Mouse (Mus musculus) adrenal gland, postnatal 36 days (tissue): ENCODE measurements around the gene Notum. TPM values are rescaled to one million over a fixed set of nuclear protein-coding genes. Genes with fewer than 3 reads are reported as not detected.
"Not testable (repeated sequence)": the region's sequence is repeated elsewhere in the genome, so short reads cannot be mapped to it uniquely, and the experiment has no call there.

ENCODE experiments used
- DNase-seq, 2 experiments: peaks; one replicate each; pipeline ENCODE4 v3.0.0; 2021; ENCODE audit warnings: mixed read lengths in 1 of 2
- total RNA-seq, 2 experiments: library from RNA; stranded (reverse); gene quantifications; 2 replicates each; pipeline ENCODE4 v1.2.3; 2021

Notum gene
- total RNA-seq, 2 experiments from 2014 or later = 8.5 to 9.8 TPM

DNA sequence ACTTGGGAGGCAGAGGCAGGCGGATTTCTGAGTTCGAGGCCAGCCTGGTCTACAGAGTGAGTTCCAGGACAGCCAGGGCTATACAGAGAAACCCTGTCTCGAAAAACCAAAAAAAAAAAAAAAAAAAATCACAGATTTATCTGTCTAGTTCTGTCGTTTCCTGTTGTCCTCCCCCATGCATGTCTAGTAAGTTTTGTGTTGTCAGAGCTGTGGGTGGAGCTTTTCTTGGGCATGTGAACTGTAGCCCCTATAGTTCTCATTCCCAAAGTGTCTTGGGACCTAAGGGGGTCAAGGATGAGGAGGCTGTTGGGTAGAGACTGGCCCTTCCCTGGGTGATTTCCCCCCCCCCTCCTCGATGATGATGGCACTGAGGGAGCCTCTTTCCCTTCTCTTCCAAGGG is 14.9 kb upstream of the Notum start:
- not testable (repeated sequence) for DNase-seq

DNA sequence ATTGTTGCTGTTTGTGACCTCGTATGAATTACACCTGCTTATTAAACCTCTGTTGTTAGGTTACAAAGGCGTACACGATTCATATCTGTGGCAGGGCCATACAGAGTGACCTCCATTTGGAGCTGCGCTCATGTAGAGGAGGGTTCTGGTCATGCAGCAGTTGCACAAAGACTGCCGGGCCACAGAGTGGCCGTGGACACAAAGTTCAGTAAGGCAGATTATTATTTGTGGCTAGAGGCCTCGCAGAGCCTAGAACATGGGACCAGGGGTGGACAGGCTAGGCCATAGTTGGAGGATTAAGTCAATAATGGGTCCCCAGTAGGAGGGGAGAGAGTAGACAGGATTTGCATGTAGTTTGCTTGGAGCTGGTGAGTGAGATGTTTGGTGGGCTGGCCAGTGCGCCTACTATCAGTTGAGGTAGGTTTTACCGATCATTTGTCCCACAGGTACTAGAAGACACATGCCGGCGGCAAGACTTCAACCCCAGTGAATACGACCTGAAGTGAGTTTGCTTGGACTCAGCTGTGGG is 12.7 kb upstream of the Notum start:
- DNase-seq = no peak

- peak; percentile 98 to 100 for DNase-seq
Observed at GRCm38 (mm10) chr11:120672687-120673593, 12.0 kb upstream of the Notum start, which contains the start of gene Aspscr1. Gene Aspscr1, plus strand, starts transcription at chr11:120672973.

- no peak for DNase-seq
Observed at GRCm38 (mm10) chr11:120666617-120667016, 5.6 kb upstream of the Notum start.

DNA sequence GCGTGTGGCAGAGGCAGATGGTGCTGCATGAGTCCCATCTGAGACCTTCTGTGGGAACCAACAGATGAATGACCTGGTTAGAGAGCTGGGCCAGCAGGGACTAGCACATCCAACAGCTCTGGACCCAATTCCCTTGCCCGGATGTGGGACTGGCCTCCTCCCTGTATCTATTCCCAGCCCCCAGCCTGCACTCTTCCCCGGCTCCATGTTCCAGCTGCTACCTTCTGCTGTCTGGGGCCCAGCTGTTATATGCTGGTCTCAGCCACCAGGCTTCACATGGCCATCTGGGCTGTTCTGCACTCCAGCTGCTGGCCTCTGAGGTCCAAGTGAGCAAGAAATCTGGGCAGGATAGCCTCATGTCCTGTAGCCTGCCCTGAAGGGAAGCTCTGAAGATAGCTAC is 4.4 kb upstream of the Notum start:
- DNase-seq = no peak

DNA sequence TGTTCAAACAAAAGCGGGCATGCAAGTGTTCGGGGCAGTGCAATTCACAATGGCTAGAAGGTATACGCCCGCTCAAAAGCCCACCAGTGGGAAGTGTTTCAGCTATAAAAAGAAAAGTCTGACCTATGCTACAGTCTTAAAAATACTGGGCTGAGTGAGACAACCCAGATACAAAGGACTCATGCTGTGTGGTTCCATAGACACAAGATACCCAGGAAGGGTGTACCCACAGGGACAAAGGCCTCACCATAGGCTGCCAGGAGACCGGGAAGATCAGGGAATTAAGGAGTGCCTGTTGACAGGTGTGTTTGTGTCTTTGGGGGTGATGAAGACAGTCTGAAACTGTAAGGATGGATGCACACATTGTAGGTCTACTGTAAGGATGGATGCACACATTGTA is 2.7 kb upstream of the Notum start:
- DNase-seq = no peak

DNA sequence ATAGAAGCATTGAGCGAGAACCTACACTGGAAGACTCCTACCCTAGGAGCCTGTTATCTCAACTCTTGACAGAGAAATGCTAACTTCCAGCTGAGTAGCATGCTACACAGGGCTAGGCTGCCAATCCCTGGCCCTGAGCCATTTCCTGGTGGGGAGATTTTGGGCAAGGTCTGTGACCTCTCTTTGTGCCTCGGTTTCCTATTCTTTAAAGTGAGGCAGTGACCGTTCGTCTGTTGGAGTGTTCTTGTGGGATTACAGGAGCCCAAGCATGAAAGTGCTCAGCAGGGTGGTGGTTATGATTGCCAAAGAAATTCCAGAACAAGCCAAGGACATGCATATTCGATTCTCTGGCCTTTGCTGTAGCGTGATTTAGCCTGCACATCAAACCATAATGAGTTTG is 1.8 kb upstream of the Notum start:
- DNase-seq = peak in 1 of 2 experiments; percentile 26

- peak; percentile 50 to 70 for DNase-seq
Observed at GRCm38 (mm10) chr11:120660301-120661075, 487 bp downstream of the Notum start.

DNA sequence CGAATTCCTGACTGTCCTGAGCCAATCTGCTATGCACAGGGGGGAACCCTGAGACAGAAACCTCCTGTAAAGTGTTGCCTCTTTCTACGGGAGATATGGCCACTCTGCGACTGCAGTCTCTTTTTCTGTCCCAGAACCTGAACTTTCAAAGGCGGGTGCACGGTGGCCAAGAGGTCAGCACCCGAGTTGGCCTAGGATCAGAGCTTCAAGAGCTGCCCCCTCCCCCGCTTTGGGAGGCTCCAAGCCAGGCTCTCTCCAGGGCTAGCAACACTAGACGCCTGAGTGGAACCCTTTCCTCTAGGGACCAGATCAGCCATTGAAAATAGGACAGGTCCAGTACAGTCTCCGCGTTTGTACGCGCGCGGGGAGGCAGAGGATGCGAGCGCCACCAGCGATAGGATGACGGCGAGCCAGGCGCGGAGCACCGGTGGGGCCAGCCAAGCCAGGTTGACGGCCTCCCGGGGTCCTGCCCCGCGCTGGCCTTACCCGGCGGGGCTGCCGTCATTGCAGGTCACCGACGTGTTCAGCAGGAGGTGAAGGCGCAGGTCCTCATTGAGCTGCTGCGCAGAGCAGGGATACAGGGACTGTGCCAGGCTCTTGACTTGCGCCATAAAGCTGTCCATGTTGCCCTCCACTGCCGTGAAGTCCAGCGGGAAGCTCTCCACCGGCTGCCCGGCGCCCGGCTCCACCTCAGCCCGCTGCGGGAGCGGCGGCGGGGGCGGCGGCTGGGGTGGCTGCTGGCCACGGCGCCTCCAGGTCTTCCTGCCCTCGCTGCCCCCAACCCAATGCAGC is 1.3 kb downstream of the Notum start:
- peak; percentile 23 to 35 for DNase-seq

DNA sequence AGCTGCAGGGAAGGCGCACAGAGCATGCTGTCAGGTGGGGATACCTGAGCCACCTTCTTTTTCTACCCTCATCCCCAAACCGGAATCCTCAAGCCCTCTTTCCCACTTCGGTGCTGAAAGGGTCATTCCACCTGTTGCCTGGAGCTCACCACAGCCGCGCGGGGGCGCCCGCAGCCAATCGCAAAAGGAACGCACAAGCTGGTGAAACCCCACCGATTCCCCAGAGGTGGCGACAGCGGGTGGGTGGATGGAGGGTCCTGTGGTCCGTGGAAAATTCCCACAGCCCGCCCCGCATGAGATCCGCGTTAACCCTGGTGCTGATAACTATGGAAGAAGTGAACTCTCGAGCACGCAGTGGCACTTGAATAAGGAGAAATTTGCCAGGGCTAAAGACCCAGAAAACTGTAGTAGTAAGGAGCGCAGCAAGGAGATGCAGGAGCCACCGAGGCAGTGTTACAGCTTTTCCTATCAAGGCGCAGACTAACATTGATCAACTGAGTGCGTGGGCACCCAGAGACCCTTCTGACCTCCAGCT is 2.0 kb downstream of the Notum start:
- DNase-seq = peak; percentile 90 to 95

DNA sequence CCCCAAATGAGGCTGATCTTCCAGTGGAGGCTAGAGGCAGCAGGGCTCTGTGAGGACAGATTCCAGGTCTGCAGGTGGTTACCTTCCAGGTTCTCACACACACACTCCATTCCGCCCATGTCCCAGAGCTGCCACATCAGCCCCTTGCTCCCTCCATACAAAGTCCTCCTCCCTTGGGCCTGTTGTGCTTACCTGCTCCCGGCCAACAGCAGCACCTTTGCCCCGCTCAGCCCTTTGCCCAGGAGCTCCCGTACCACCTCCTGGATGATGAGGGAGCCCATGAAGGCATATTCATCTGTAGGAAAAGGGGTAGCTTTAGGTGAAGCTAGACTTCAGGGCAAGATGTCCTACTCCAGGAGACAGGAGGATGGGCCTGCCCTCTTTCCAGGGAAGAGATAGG is 3.7 kb downstream of the Notum start:
- no peak for DNase-seq

- no peak for DNase-seq
Observed at GRCm38 (mm10) chr11:120654741-120655140, 6.2 kb downstream of the Notum start.

GRCm38 (mm10) chr11:120651872-120652271 is 9.1 kb downstream of the Notum start:
- no peak for DNase-seq

DNA sequence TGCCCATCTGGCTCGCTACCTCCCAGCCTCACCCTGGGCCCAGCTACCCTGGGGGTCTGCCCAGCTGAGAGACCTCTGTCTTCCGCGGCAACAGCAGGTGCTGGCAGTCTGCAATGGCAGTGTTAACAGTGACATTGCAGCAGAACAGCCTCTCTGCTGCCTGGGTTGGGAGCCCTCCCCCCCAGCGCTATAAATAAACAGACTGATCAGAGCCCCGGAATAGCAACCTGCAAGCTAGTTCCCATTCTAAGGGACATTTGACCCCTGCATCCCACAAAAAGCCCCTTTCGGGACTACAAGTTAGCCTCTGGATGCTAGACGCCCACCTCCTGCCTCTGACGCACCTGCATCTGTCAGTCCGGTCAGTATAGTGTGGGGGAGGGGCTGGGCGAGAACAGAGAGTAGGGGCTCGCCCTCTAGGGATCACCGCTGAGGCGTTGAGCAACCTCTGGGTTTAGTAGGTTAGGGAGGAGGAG is 12.9 kb downstream of the Notum start, which contains the start of gene Myadml2:
TSS of gene Myadml2 (minus strand) at position 158 of the 476 bp plus-strand sequence.
- peak in 1 of 2 experiments; percentile 38 for DNase-seq

DNA sequence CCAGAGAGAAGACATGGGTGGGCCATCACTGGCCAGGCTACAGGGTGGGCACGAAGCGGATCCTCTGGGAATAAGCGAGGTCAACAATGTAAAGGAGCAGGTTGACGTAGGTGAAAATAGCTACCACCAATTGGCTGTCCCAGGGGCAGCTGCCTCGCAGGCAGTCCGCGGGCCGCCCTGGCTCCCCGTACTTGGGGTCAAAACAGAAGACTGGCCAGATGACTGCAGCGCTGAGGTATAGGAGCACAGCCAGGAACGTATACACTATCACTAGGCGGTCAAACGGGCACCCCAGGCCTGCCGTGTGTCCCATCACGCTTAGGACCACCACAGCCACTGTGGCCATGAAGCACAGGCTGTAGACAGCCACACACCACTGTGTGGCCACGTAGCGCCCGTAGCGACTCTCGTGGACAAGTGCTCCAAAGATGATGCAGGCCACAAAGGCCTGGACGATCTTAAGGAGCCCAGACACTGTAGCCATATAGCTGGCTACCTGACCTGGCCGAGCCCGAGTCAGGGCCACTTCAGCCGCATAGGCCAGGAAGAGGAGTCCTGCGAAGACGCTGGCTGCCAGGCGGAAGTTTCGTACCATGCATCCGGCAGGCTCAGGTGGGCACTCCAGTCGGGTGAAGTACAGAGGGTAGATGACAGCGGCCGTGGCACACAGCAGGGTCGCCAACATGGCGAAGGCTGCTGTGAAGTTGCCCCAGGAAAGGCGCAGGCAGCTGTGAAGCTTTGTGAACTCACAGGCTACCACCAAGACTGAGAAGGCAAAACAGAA is 13.7 kb downstream of the Notum start:
- DNase-seq = no peak

GRCm38 (mm10) chr11:120643601-120643987 is 17.4 kb downstream of the Notum start, which contains the start of gene Pycr1:
Gene Pycr1, minus strand, starts transcription at chr11:120643769.
- DNase-seq = peak; percentile 96

DNA sequence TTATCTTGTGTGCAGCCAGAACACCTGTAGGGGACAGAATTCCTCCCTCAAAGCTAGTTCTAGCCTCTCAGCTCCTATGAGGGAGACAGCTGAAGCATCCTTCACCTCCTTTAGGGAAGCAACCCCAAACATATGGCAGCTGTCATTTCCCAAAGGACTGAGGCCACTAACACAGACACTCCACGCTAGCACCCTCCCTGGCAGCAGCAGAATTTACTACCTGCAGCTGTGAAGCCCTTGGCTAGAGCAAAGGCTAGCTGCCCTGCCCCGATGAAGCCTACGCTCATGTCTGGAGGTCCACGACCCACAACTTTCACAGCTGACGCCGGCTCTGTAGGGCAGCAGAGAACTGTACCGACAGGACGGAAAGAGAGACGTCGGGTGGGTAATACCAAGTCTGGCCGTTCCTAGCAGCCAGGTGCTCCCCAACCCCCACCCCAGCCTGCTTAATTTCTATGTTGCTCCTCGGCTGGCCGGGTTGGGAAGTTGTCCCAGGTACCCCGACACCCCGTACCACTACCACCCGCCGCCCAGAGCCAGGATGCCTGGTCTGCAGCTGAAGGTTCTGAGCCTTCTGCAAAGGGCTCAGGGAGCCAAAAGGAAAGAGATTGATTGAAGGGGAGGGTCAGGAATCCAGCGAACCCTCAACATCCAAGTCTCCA is 17.9 kb downstream of the Notum start:
- DNase-seq = peak in 1 of 2 experiments; percentile 29

DNA sequence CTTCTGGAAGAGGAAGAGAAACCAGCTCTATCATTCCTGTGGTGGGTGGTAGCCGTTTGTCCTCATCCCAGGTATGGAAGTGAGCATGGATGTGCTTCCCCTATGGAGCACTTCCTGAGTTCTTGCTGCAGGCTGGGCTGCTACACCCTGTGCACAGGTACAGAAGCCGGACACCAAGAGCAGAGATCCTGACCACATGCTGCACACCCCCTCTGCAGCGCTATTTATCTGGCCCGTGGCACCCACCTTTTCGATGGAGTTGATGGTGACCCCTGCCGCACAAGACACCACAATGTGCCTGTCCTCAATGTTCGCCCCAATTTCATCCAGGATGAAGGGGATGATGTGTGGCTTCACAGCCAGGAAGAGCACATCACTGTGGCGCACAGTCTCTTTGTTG is 19.1 kb downstream of the Notum start:
- DNase-seq = no peak

DNA sequence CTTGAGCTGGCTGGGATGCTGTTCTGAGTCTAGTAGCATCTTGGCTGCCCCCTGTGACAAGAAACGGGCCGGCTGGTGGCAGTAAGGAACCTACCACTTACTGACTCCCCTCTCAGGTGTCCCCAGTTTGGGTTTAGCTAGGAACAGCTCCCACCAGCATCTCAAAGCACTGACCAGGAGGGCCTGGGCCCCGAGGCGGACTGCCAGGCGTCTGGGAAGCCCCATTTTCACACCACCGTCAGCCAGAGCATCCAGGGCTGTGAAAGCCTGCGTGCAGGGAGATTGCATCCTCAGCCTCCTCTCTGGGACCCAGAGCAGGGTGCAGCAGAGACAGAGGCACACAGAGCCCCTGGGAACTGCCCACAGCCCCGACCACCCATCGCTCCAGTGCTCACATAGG is 19.7 kb downstream of the Notum start:
- DNase-seq = no peak

GRCm38 (mm10) chr11:120634810-120635209 is 26.2 kb downstream of the Notum start:
- no peak for DNase-seq
